Mouse (Mus musculus) frontal cortex, postnatal 10 days (tissue): ENCODE results near the gene Cyp3a25.
"Not testable (repeated sequence)": the region's sequence is repeated elsewhere in the genome, so short reads cannot be mapped to it uniquely, and the experiment has no call there.

Experiments used
- DNase-seq, 2 experiments: peaks; one replicate each; pipeline ENCODE4 v3.0.0; 2022; ENCODE audit warnings: low spot score in 2 of 2, mixed read lengths in 1 of 2

Cyp3a25 gene

GRCm38 (mm10) chr5:146009509-146009908, at the start of gene Cyp3a25:
Gene Cyp3a25 (minus strand): TSS chr5:146009618.
- not testable (repeated sequence) for DNase-seq

GRCm38 (mm10) chr5:146021136-146021535, 11.7 kb upstream of the Cyp3a25 start:
- no peak for DNase-seq

GRCm38 (mm10) chr5:146018275-146018674, 8.9 kb upstream of the Cyp3a25 start:
- no peak for DNase-seq

DNA sequence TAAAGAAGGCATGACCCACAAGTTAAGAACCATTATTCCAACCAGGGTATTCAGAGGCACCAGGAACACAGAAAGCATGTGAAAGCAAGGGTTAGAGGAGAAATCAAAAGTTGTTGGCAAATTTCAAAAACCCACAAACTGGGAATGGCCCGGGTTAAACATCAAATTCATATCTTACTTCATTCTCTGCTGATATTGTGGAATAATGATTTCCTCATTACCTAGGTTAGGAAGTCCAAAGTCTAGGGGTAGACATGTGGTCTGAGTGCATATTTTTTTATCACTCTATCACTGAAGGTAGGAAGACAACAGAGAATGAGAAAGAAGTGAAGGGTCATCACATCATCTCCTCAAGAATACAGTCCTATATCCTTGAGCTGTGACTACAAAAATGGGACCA, 1.8 kb upstream of the Cyp3a25 start:
- DNase-seq, result no peak

DNA sequence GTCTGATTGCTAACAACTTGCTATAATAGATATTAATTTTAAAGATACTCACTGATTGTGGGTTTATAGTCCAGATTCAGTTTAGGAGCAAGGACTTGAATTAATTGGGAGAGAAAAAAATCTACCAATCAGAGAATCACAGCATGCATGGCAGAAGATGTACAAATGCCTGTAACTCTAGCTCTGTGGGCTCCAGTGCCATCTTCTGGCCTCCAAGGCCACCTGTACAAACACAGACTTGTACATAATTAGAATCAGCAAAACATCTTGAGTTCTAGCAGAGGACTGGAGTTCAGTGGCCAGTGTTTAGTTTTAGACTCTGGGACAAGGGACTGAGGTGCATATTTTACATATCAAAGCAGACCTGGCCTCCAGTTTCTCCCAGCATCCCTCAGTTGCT, 42.3 kb downstream of the Cyp3a25 start:
- DNase-seq, result no peak
